Mouse (Mus musculus): Measurements from ENCODE around the gene Tpsab1. TPM values are rescaled to one million over a fixed set of nuclear protein-coding genes. Genes with fewer than 3 reads are reported as not detected.

Gene Tpsab1
- polyA plus RNA-seq (2015; fragmentation: Nextera tagmentation; extraction: Ambion mirVana): 0.62 and 0.75 TPM in 2 replicates

DNA sequence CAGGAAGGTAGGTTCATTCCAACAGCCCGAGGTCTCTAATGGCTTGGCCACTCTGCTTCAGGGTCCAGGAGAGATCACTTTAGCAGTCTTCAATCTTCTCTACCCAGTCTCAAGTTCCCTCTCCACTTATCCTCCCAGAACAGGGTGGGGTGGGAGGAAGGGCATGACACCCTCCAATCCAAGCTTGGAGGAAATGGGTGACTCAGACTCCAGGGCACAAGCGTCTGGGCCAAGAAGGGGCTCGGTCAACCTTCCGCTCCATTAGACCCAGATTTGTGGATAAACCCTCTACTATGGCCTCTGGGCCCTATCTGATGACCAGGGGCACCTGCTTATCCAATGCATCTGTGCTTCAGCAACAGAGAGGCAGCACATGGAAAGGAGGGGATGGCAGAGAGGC lies at the start of gene Tpsab1:
TSS of gene Tpsab1 (minus strand) at position 101 of the 400 bp plus-strand sequence.
- no peaks in the 10 kb centered on the region for H3K4me1 ChIP-seq (replicated peaks; ENCODE audit: control insufficient read depth, insufficient read depth)
- H3K4me2 ChIP-seq (replicated peaks; ENCODE audit: low read depth): no peak within 1 kb of the TSS
- no peaks in the 10 kb centered on the region for H3K9me3 ChIP-seq (ENCODE audit: control insufficient read depth, low read length)
- no peak for ATAC-seq (ENCODE audit: low FRiP score, low TSS enrichment)
- no peak within 1 kb of the TSS for H3K27ac ChIP-seq (replicated peaks)
- no peaks in the 10 kb centered on the region for H3K27me3 ChIP-seq (ENCODE audit: control insufficient read depth, insufficient read depth, low read length)
- no peaks in the 10 kb centered on the region for H3K36me3 ChIP-seq (ENCODE audit: control insufficient read depth, insufficient read depth, low read length)
- 73% methylated on average over 4 of the region's 4 CpGs for WGBS
- no peak within 1 kb of the TSS for H3K4me3 ChIP-seq (ENCODE audit: low read depth, low read length)
- no peak for DNase-seq (ENCODE audit: low spot score)
- H3K9ac ChIP-seq (ENCODE audit: low read length): no peak within 1 kb of the TSS
- no peak for TF ChIP-seq CTCF (IDR thresholded peaks at IDR 0.05; ENCODE audit: low read depth)
- no peak for TF ChIP-seq EP300 (optimal IDR thresholded peaks at IDR 0.05)

DNA sequence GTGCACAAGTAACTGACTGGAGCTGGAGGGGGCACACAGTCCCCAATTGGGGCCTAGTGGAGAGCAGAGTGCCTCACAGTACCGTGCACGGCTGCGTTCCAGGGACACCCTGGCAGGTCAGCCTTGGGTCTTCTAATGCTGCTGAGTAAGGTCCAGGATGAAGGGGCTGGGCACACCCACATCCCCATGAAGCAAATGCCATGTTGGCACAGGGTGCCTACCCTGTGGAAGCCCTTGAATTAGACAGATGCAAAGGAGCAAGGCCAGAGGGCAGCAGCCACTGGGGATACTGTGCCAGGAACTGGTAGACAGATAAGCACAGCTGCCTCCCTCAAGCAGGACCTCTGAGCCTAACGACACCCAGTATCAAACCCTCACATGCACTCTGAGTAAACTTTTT lies 49.2 kb upstream of the Tpsab1 start:
- 73% methylated on average over 4 of the region's 4 CpGs for WGBS
- no peak for TF ChIP-seq CTCF (IDR thresholded peaks at IDR 0.05; ENCODE audit: low read depth)
- TF ChIP-seq EP300 (optimal IDR thresholded peaks at IDR 0.05): no peak
- Histone ChIP-seq H3K9ac (ENCODE audit: low read length) (no peak overlapping the region), H3K27ac (replicated peaks) (no peak overlapping the region), H3K36me3 (ENCODE audit: control insufficient read depth, insufficient read depth, low read length) (no peaks in the 10 kb centered on the region; the same call in 1 of the 2 replicates), H3K27me3 (ENCODE audit: control insufficient read depth, insufficient read depth, low read length) (no peaks in the 10 kb centered on the region), H3K4me2 (replicated peaks; ENCODE audit: low read depth) (no peak overlapping the region), H3K4me3 (ENCODE audit: low read depth, low read length) (no peak overlapping the region), H3K4me1 (replicated peaks; ENCODE audit: control insufficient read depth, insufficient read depth) (no peaks in the 10 kb centered on the region), H3K9me3 (ENCODE audit: control insufficient read depth, low read length) (no peaks in the 10 kb centered on the region)
- ATAC-seq (ENCODE audit: low FRiP score, low TSS enrichment): no peak
- no peak for DNase-seq (ENCODE audit: low spot score)

DNA sequence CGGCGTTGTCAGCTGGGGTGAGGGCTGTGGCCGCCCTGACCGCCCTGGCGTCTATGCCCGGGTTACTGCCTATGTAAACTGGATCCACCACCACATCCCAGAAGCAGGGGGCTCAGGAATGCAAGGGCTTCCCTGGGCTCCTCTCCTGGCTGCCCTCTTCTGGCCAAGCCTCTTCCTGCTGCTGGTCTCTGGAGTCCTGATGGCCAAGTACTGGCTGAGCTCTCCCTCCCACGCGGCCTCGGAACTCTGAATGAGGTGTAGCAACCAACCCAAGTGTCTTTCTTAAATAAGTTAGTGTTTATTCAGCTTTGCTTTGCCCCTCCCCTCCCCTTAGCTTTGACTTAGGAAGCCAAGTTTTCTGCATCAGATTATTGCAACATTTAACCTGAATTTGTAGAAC lies 28.6 kb upstream of the Tpsab1 start:
- DNase-seq (ENCODE audit: low spot score) (peak; percentile 56), ATAC-seq (ENCODE audit: low FRiP score, low TSS enrichment) (no peak)
- H3K4me1 ChIP-seq (replicated peaks; ENCODE audit: control insufficient read depth, insufficient read depth): no peaks in the 10 kb centered on the region
- TF ChIP-seq EP300 (optimal IDR thresholded peaks at IDR 0.05): no peak
- peak; percentile 63 for TF ChIP-seq CTCF (IDR thresholded peaks at IDR 0.05; ENCODE audit: low read depth)
- H3K27ac ChIP-seq (replicated peaks): no peak overlapping the region
- no peaks in the 10 kb centered on the region for H3K9me3 ChIP-seq (ENCODE audit: control insufficient read depth, low read length)
- no peaks in the 10 kb centered on the region for H3K27me3 ChIP-seq (ENCODE audit: control insufficient read depth, insufficient read depth, low read length)
- H3K36me3 ChIP-seq (ENCODE audit: control insufficient read depth, insufficient read depth, low read length): no peaks in the 10 kb centered on the region
- no peak overlapping the region for H3K4me3 ChIP-seq (ENCODE audit: low read depth, low read length)
- H3K4me2 ChIP-seq (replicated peaks; ENCODE audit: low read depth): no peak overlapping the region
- no peak overlapping the region for H3K9ac ChIP-seq (ENCODE audit: low read length)
- 30% methylated on average over 9 of the region's 9 CpGs for WGBS

DNA sequence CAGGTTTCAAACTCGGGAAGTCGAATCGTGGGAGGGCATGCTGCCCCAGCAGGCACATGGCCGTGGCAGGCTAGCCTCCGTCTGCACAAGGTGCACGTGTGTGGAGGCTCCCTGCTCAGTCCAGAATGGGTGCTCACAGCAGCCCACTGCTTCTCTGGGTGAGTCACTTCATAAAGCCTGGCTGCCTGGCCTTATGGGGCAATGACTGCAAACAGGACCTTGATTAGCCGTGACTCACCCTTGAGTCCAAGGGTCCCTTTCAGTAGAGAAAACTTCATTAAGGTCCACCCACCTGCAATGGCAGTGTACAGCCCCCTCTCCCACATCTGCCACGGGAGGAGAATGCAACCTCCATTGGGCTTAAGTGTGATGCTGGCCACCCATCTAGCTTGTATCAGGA lies 27.1 kb upstream of the Tpsab1 start:
- H3K9me3 ChIP-seq (ENCODE audit: control insufficient read depth, low read length): no peaks in the 10 kb centered on the region
- H3K36me3 ChIP-seq (ENCODE audit: control insufficient read depth, insufficient read depth, low read length): no peaks in the 10 kb centered on the region
- WGBS: 52% methylated on average over 8 of the region's 8 CpGs
- no peak overlapping the region for H3K9ac ChIP-seq (ENCODE audit: low read length)
- peak; percentile 91 for ATAC-seq (ENCODE audit: low FRiP score, low TSS enrichment)
- DNase-seq (ENCODE audit: low spot score): peak; percentile 75
- no peak overlapping the region for H3K4me3 ChIP-seq (ENCODE audit: low read depth, low read length)
- no peak overlapping the region for H3K4me2 ChIP-seq (replicated peaks; ENCODE audit: low read depth)
- no peak for TF ChIP-seq EP300 (optimal IDR thresholded peaks at IDR 0.05)
- TF ChIP-seq CTCF (IDR thresholded peaks at IDR 0.05; ENCODE audit: low read depth): no peak
- H3K27ac ChIP-seq (replicated peaks): 0 out of 2 replicates have a peak overlapping the region, but pooled peaks have one; percentile 2
- H3K27me3 ChIP-seq (ENCODE audit: control insufficient read depth, insufficient read depth, low read length): no peaks in the 10 kb centered on the region
- no peaks in the 10 kb centered on the region for H3K4me1 ChIP-seq (replicated peaks; ENCODE audit: control insufficient read depth, insufficient read depth)

DNA sequence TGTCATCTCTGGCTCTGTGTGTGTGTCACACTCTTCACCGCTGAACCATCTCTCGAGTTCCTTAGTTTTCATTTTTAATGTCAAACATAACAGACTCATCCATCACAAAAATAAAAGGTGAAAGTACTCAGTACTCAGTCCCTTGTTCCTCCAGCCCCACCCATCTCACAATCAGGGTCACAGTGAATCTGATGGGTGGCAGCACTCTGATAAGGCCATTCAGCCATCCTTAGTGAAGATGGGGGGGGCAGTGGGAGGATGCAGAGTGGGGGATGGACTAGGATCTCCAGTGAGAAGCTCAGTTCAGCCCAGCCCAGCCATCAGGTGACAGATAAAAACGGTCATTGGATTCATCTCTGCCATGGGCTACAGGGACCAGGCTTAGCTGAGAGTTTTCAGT lies 23.6 kb upstream of the Tpsab1 start, which contains the start of gene Tpsg1:
TSS of gene Tpsg1 (plus strand) at position 301 of the 400 bp plus-strand sequence.
- Histone ChIP-seq H3K9ac (ENCODE audit: low read length) (no peak within 1 kb of the TSS), H3K27me3 (ENCODE audit: control insufficient read depth, insufficient read depth, low read length) (no peaks in the 10 kb centered on the region), H3K9me3 (ENCODE audit: control insufficient read depth, low read length) (no peaks in the 10 kb centered on the region), H3K4me3 (ENCODE audit: low read depth, low read length) (no peak within 1 kb of the TSS), H3K4me1 (replicated peaks; ENCODE audit: control insufficient read depth, insufficient read depth) (no peaks in the 10 kb centered on the region), H3K27ac (replicated peaks) (no peak within 1 kb of the TSS), H3K4me2 (replicated peaks; ENCODE audit: low read depth) (no peak within 1 kb of the TSS), H3K36me3 (ENCODE audit: control insufficient read depth, insufficient read depth, low read length) (no peaks in the 10 kb centered on the region)
- 67% methylated on average over 3 of the region's 3 CpGs for WGBS
- ATAC-seq (ENCODE audit: low FRiP score, low TSS enrichment) (no peak), DNase-seq (ENCODE audit: low spot score) (no peak)
- no peak for TF ChIP-seq EP300 (optimal IDR thresholded peaks at IDR 0.05)
- TF ChIP-seq CTCF (IDR thresholded peaks at IDR 0.05; ENCODE audit: low read depth): no peak

DNA sequence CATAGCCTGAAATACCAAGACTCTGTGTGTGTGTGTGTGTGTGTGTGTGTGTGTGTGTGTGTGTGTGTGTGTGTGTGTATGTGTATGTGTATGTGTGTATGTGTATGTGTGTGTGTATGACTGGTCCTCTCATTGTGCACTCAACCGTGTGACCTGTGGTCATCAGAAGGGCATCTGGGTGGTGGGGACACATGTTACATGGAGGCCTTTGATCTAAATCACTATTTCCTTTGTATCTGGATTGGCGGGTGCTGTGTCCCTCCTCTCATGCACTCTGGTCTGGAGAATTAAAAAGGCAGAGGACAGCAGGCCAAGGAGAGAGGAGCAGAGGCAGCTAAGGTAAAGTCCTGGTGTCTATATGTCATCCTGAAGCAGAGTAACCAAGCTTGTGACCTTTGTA lies 20.6 kb upstream of the Tpsab1 start, which contains the start of gene Tpsb2:
TSS of gene Tpsb2 (plus strand) at position 301 of the 400 bp plus-strand sequence.
- 70% methylated on average over 2 of the region's 2 CpGs for WGBS
- no peak for ATAC-seq (ENCODE audit: low FRiP score, low TSS enrichment)

More for the DNA sequence above, 20.6 kb upstream of the Tpsab1 start, which contains the start of gene Tpsb2:
- TF ChIP-seq CTCF (IDR thresholded peaks at IDR 0.05; ENCODE audit: low read depth): no peak
- no peak for TF ChIP-seq EP300 (optimal IDR thresholded peaks at IDR 0.05)
- Histone ChIP-seq H3K4me1 (replicated peaks; ENCODE audit: control insufficient read depth, insufficient read depth) (no peaks in the 10 kb centered on the region), H3K9me3 (ENCODE audit: control insufficient read depth, low read length) (no peaks in the 10 kb centered on the region), H3K4me3 (ENCODE audit: low read depth, low read length) (no peak within 1 kb of the TSS), H3K9ac (ENCODE audit: low read length) (no peak within 1 kb of the TSS), H3K4me2 (replicated peaks; ENCODE audit: low read depth) (no peak within 1 kb of the TSS), H3K27ac (replicated peaks) (no peak within 1 kb of the TSS), H3K36me3 (ENCODE audit: control insufficient read depth, insufficient read depth, low read length) (no peaks in the 10 kb centered on the region), H3K27me3 (ENCODE audit: control insufficient read depth, insufficient read depth, low read length) (no peaks in the 10 kb centered on the region)
- no peak for DNase-seq (ENCODE audit: low spot score)

All from stomach, postnatal 0 days (tissue).